Mouse (Mus musculus) cerebellum, postnatal 14 days (tissue): ENCODE measurements around the gene Timp2.

ENCODE experiments used
- DNase-seq, 2 experiments: peaks; one replicate each; pipeline ENCODE4 v3.0.0; 2021; ENCODE audit warnings: mixed read lengths in 2 of 2

Gene Timp2

GRCm38 (mm10) chr11:118355640-118356039, at the start of gene Timp2:
Timp2 (minus strand) TSS chr11:118355740.
- no peak for DNase-seq

GRCm38 (mm10) chr11:118405311-118405710, 49.8 kb upstream of the Timp2 start:
- DNase-seq: peak in 1 of 2 experiments; percentile 2

- DNase-seq: peak in 1 of 2 experiments; percentile 4
These were observed 48.7 kb upstream of the Timp2 start for GRCm38 (mm10) chr11:118403951-118404899.

GRCm38 (mm10) chr11:118403183-118403582, 47.6 kb upstream of the Timp2 start:
- peak in 1 of 2 experiments; percentile 4 for DNase-seq

GRCm38 (mm10) chr11:118401760-118402280, 46.3 kb upstream of the Timp2 start, which contains the start of gene Lgals3bp:
Lgals3bp (minus strand) TSS chr11:118402092.
- peak; percentile 61 to 74 for DNase-seq

- peak in 1 of 2 experiments; percentile 3 for DNase-seq
These were observed 45.7 kb upstream of the Timp2 start for GRCm38 (mm10) chr11:118401195-118401594.

- peak in 1 of 2 experiments; percentile 22 for DNase-seq
These were observed 45.0 kb upstream of the Timp2 start for GRCm38 (mm10) chr11:118400566-118400936.

- peak in 1 of 2 experiments; percentile 7 for DNase-seq
These were observed 44.5 kb upstream of the Timp2 start for GRCm38 (mm10) chr11:118399891-118400565.

GRCm38 (mm10) chr11:118397806-118398530, 42.4 kb upstream of the Timp2 start:
- DNase-seq: peak in 1 of 2 experiments; percentile 2

GRCm38 (mm10) chr11:118394538-118394937, 39.0 kb upstream of the Timp2 start:
- peak in 1 of 2 experiments; percentile 5 for DNase-seq

- peak; percentile 74 to 75 for DNase-seq
These were observed 38.5 kb upstream of the Timp2 start for GRCm38 (mm10) chr11:118393991-118394390.

GRCm38 (mm10) chr11:118387816-118388215, 32.3 kb upstream of the Timp2 start:
- DNase-seq: peak in 1 of 2 experiments; percentile 7

GRCm38 (mm10) chr11:118379251-118380009, 23.9 kb upstream of the Timp2 start:
- peak; percentile 93 to 98 for DNase-seq

GRCm38 (mm10) chr11:118378656-118379055, 23.1 kb upstream of the Timp2 start:
- peak in 1 of 2 experiments; percentile 7 for DNase-seq

GRCm38 (mm10) chr11:118376323-118376722, 20.8 kb upstream of the Timp2 start:
- peak in 1 of 2 experiments; percentile 40 for DNase-seq

- DNase-seq: peak in 1 of 2 experiments; percentile 25
These were observed 20.3 kb upstream of the Timp2 start for GRCm38 (mm10) chr11:118375881-118376280.

- DNase-seq: peak in 1 of 2 experiments; percentile 19
These were observed 19.9 kb upstream of the Timp2 start for GRCm38 (mm10) chr11:118375461-118375860.

GRCm38 (mm10) chr11:118375006-118375405, 19.5 kb upstream of the Timp2 start:
- peak in 1 of 2 experiments; percentile 45 for DNase-seq

GRCm38 (mm10) chr11:118374506-118374905, 19.0 kb upstream of the Timp2 start:
- DNase-seq: peak in 1 of 2 experiments; percentile 1

- DNase-seq: peak in 1 of 2 experiments; percentile 1
These were observed 17.1 kb upstream of the Timp2 start for GRCm38 (mm10) chr11:118372641-118373040.

GRCm38 (mm10) chr11:118371876-118372275, 16.3 kb upstream of the Timp2 start:
- DNase-seq: peak in 1 of 2 experiments; percentile 5
